Mouse (Mus musculus) G1E (cell line): Measurements from ENCODE around the gene Capsl.

ENCODE experiments used
- CTCF ChIP-seq: IDR thresholded peaks from 2 replicates; pipeline ENCODE4 v1.5.1; 2012; ENCODE audit warnings: low read depth, low read length, inconsistent platforms, mixed read lengths
- GATA1 ChIP-seq: IDR thresholded peaks from 2 replicates; pipeline ENCODE4 v1.6.1; 2012; ENCODE audit warnings: borderline replicate concordance, low read length, inconsistent platforms, mixed read lengths
- POLR2AphosphoS5 ChIP-seq: IDR thresholded peaks from 2 replicates; pipeline ENCODE4 v1.6.1; 2012; ENCODE audit warnings: low read depth, low read length, inconsistent platforms; ENCODE audit not compliant: insufficient replicate concordance

DNA sequence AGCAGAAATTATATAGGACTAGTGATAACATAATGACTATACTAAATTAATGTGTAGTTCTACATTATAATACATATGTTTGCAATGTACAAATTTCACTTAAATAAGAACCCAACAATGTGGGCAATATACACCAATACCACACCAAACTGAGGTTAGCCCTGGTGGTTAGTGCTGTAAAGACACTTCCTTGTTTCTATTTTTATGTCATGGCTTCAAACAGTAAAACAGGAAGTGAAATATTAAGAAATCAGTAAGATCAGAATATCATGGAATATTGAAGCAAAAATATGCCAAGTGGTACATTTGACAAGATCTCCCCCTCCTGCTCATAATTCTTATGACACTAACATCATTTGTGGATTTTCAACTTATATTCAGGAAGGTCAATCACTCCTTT, 8.0 kb upstream of the Capsl start:
- TF ChIP-seq CTCF (no peak), POLR2AphosphoS5 (no peak), GATA1 (no peak)
